Mouse (Mus musculus): Measurements from ENCODE around the gene Xylt1. TPM values are rescaled to one million over a fixed set of nuclear protein-coding genes. Genes with fewer than 3 reads are reported as not detected.

The Xylt1 gene
- polyA plus RNA-seq, 1 experiment from 2014 or later = 1.0 TPM

DNA sequence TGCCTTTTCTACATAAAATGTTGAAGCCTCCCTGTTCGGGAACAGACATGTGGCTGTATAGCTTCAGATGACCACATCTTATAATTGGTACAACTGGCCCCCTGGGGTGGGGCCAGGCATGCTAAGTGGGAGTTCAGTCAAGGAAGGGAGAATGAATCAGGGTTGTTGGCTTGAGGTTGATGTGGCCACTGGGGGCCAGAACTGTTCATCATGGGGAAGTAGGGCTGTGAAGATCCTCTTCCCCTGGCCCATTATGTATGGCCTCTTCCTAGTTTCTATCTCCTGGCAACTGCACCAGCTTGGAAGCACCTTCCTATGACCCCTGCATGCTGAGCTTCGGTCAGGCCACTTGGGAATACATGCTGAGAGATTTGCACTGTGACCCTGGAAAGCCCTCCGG lies 145.8 kb downstream of the Xylt1 start:
- Histone ChIP-seq H3K27ac (no peak overlapping the region), H3K4me2 (no peak overlapping the region), H3K9me3 (no peaks in the 10 kb centered on the region), H3K4me1 (no peaks in the 10 kb centered on the region), H3K9ac (no peak overlapping the region), H3K4me3 (no peak overlapping the region), H3K36me3 (no peaks in the 10 kb centered on the region), H3K27me3 (no peaks in the 10 kb centered on the region)
- 84% methylated on average over 3 of the region's 3 CpGs for WGBS
- no peak for ATAC-seq (ENCODE audit: borderline replicate concordance, extremely low read depth, low FRiP score, low TSS enrichment)

DNA sequence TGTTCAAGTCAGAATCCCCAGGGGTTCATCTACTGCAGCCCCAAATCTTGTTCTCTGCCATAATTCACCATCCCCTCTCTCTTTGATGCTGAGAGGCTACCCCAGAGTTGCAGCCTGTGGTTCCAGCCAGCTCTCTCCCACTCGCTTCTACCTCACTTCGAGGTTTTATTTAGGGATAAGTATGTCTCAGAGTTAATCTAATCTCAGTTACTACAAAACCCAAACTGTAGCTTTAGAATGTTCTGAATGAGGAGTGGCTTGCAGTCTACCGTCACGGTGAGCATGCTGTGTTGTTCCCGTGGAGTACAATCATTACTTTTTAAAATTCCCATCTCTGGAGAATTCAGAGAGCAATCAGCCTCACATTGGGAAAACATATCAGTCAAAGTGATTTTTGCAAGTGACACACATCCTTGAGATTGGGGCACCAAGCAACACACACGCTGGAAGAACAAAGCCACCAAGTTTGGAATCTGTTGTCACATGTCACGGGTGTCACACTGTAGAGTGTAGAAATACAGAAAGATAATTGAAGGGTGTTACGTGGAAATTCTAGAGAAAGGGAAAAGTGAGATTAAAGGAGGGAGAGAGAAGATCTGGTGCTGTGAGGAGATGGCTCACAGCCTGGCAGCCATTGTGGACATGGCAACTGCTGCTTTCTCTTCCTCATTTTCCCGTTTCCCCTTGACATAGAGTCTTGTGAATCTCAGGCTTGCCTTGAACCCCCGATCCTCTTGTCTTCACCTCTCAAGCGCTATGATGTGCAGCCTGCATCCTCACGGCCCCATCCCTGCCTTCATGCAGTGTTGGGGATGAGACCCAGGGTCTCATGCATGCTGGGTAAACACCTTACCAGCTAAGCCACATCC lies 149.2 kb downstream of the Xylt1 start:
- Histone ChIP-seq H3K27ac (no peak overlapping the region), H3K4me3 (no peak overlapping the region), H3K4me1 (0 out of 2 replicates have a peak, but pooled peaks cover 3% of the 10 kb centered on the region), H3K9me3 (no peaks in the 10 kb centered on the region), H3K36me3 (no peaks in the 10 kb centered on the region), H3K4me2 (no peak overlapping the region), H3K27me3 (no peaks in the 10 kb centered on the region), H3K9ac (no peak overlapping the region)
- ATAC-seq (ENCODE audit: borderline replicate concordance, extremely low read depth, low FRiP score, low TSS enrichment) = no peak
- 67% methylated on average over 12 of the region's 12 CpGs for WGBS

DNA sequence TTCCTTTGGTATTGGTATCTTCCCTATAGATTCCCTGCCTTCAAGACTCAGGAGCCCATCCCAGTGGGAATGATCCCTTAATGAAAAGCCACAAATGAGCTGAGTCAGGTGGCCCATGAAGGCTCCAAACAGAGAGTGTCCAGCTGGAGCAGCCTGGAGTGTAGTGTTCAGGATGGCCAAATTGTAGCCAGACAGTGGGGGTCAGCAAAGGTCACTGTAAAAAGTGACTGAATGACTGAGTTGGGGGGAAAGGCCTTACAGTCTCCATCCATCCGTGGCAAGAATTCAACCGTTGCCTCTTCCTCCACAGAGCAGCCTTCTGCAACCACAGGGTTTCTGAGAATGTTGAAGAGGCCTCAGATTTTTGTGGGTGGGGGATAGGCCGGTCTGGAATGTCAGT lies 151.9 kb downstream of the Xylt1 start:
- 14% methylated on average over 3 of the region's 3 CpGs for whole genome bisulfite sequencing
- no peak overlapping the region for H3K27ac ChIP-seq
- no peak overlapping the region for H3K4me2 ChIP-seq
- H3K4me3 ChIP-seq = no peak overlapping the region
- no peak overlapping the region for H3K9ac ChIP-seq
- ATAC-seq (ENCODE audit: borderline replicate concordance, extremely low read depth, low FRiP score, low TSS enrichment) = no peak; the same call in 1 of the 2 replicates
- no peaks in the 10 kb centered on the region for H3K27me3 ChIP-seq
- H3K4me1 ChIP-seq = 0 out of 2 replicates have a peak, but pooled peaks cover 3% of the 10 kb centered on the region
- H3K9me3 ChIP-seq = no peaks in the 10 kb centered on the region
- no peaks in the 10 kb centered on the region for H3K36me3 ChIP-seq

DNA sequence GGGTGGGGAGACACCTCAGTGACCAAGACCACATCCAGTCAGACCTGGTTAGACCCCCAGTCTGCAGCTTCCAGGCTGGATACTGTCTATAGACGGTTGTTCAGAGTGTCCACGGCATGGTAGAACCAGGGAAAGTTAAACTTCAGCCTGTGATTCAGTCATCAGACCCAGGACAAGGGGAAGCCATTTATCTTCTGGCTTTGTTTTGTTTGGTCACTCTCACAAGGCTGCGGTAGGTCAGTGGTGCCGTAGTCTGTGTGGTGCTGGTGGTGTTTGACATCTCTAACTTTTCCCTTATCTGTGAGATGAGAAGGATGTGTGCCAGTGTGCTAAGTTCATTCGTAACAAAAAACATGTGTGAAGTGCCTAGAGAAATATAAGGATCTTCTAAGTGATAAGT lies 152.4 kb downstream of the Xylt1 start:
- Histone ChIP-seq H3K36me3 (no peaks in the 10 kb centered on the region), H3K4me1 (0 out of 2 replicates have a peak, but pooled peaks cover 3% of the 10 kb centered on the region), H3K27me3 (no peaks in the 10 kb centered on the region), H3K27ac (no peak overlapping the region), H3K9ac (no peak overlapping the region), H3K9me3 (no peaks in the 10 kb centered on the region), H3K4me3 (no peak overlapping the region), H3K4me2 (no peak overlapping the region)
- 21% methylated on average over 5 of the region's 5 CpGs for WGBS
- ATAC-seq (ENCODE audit: borderline replicate concordance, extremely low read depth, low FRiP score, low TSS enrichment) = no peak

DNA sequence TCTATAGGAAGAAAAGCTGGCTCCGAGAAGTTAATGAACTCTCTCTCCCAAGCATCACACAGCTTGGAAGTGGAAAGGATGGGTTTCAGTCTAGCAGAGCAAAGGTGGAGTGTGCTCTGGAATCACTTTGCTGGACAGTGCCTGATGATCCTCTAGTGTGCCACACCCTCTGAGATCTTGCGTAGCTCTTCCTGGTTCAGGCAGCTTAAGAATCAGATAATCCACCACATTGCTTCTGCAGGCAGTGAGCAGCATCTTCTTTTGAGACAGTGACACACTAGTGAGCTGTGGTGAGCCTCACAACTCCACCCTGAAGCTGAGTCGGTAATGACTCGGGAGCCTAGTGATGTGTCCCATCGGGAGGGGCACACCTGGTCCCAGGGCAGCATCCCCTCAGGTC lies 159.2 kb downstream of the Xylt1 start:
- Histone ChIP-seq H3K36me3 (no peaks in the 10 kb centered on the region), H3K4me2 (no peak overlapping the region), H3K4me1 (no peaks in the 10 kb centered on the region; the same call in 1 of the 2 replicates), H3K27ac (no peak overlapping the region), H3K9me3 (no peaks in the 10 kb centered on the region), H3K4me3 (no peak overlapping the region), H3K9ac (no peak overlapping the region), H3K27me3 (no peaks in the 10 kb centered on the region)
- 61% methylated on average over 5 of the region's 5 CpGs for WGBS
- no peak for ATAC-seq (ENCODE audit: borderline replicate concordance, extremely low read depth, low FRiP score, low TSS enrichment)

DNA sequence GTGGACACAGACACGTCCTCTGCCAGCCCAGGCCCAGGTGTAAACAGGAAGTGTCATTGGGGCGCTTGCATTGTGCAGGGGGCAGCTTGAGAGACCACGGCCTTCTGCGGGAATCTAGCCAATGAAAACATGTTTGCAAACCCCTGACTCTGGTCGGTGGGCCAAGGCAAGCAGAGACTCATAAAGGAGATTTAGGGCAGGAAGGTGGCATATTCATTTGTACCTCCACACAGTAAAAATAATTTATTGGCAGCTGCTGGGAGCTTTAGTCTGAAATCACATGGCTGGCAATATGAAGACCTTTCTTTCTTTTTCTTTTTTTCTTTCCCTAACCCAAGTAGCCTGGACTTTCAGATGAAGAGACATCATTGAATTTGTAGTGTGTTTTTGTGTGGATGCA lies 159.6 kb downstream of the Xylt1 start:
- H3K4me1 ChIP-seq = no peaks in the 10 kb centered on the region; the same call in 1 of the 2 replicates
- H3K4me3 ChIP-seq = no peak overlapping the region
- no peak for ATAC-seq (ENCODE audit: borderline replicate concordance, extremely low read depth, low FRiP score, low TSS enrichment)
- no peak overlapping the region for H3K9ac ChIP-seq
- WGBS = 18% methylated on average over 5 of the region's 5 CpGs
- H3K4me2 ChIP-seq = no peak overlapping the region
- H3K36me3 ChIP-seq = no peaks in the 10 kb centered on the region
- H3K9me3 ChIP-seq = no peaks in the 10 kb centered on the region
- H3K27ac ChIP-seq = no peak overlapping the region
- no peaks in the 10 kb centered on the region for H3K27me3 ChIP-seq

DNA sequence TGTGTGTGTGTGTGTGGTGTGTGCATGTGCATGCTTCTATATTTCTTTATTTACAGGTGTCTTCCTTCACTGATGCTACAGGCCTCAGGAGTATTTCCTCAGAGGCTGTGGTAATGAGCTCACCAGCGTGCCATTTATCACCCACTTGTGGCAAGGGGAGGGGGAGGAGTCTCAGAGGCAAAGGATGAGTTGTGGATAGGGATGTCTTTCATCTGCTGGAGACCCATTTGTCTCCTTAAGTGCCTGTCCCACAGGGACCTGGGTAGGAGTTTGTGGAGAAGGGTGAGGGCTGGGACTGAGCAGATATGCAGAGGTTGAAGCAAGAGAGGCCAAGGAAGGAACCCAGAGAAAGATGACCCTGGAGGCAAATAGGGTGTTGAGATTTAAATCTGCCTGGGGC lies 160.3 kb downstream of the Xylt1 start:
- no peak overlapping the region for H3K4me3 ChIP-seq
- no peak overlapping the region for H3K27ac ChIP-seq
- no peak overlapping the region for H3K9ac ChIP-seq
- H3K36me3 ChIP-seq = no peaks in the 10 kb centered on the region
- ATAC-seq (ENCODE audit: borderline replicate concordance, extremely low read depth, low FRiP score, low TSS enrichment) = no peak
- 50% methylated on average over 1 of the region's 1 CpGs for WGBS
- H3K9me3 ChIP-seq = no peaks in the 10 kb centered on the region
- H3K27me3 ChIP-seq = no peaks in the 10 kb centered on the region
- H3K4me2 ChIP-seq = no peak overlapping the region
- no peaks in the 10 kb centered on the region; the same call in 1 of the 2 replicates for H3K4me1 ChIP-seq

DNA sequence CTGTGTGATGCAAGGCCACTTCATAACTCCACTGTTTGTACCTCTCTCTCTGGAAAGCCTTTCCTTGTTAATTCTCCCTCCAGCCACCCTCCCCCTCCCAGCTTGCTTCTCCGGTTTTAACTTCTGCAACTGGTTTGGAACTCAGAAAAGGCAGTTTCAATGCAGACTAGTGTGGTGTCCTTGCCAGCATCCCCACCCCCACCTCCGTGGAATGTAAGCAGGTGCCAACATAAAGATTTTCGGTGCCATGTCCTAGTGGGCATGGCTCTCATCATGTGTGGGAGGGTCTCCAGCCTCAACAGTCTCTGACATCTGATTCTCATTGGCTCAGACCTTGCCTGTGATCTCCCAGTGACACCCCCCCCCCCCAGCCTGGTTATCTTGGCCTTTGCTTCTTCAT lies 160.9 kb downstream of the Xylt1 start:
- Histone ChIP-seq H3K4me3 (no peak overlapping the region), H3K27ac (no peak overlapping the region), H3K9ac (no peak overlapping the region), H3K36me3 (no peaks in the 10 kb centered on the region), H3K9me3 (no peaks in the 10 kb centered on the region), H3K4me2 (no peak overlapping the region), H3K27me3 (no peaks in the 10 kb centered on the region), H3K4me1 (no peaks in the 10 kb centered on the region; the same call in 1 of the 2 replicates)
- ATAC-seq (ENCODE audit: borderline replicate concordance, extremely low read depth, low FRiP score, low TSS enrichment) = no peak
- 62% methylated on average over 3 of the region's 3 CpGs for WGBS

DNA sequence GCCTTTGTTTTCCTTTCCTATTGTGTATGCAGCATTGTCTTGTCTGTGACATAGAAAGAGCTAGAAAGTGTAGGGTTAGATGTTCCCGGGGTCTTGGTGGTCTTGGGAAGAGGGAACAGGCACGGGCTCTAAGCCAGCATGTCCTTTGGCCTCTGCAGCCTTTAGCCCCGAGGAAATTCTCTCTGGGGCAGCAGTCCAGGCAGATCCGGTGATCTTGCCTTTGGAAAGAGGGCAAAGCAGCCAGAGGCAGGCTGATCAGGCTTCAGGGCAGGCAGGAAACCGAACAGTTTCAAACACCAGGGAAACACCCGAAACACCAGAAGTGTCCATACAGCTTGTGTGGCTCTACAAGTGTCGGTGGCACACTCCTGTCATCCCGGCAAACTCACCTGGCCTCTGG lies 162.3 kb downstream of the Xylt1 start:
- Histone ChIP-seq H3K27me3 (no peaks in the 10 kb centered on the region), H3K4me2 (no peak overlapping the region), H3K9ac (no peak overlapping the region), H3K27ac (no peak overlapping the region), H3K4me1 (no peaks in the 10 kb centered on the region; the same call in 1 of the 2 replicates), H3K4me3 (no peak overlapping the region), H3K36me3 (no peaks in the 10 kb centered on the region), H3K9me3 (no peaks in the 10 kb centered on the region)
- 50% methylated on average over 8 of the region's 8 CpGs for whole genome bisulfite sequencing
- ATAC-seq (ENCODE audit: borderline replicate concordance, extremely low read depth, low FRiP score, low TSS enrichment) = no peak

DNA sequence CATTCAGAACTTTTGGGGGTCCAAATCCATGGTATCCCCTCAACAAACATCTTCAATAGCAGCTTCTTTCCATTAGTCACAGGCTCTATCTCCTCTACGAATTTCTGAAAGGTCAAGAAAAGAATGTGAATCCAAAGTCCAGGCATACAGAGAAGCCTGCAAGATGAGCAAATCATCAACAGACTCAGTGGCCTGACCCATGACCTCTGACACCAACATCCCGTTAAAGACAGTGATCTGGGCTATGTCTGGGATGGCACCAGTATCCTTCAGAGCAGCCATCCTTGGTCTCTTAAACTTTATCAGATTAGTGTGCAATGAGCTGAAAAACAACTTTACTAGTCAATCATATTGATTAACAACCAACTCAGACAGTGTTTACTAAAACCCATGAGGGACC lies 163.3 kb downstream of the Xylt1 start:
- 27% methylated on average over 2 of the region's 2 CpGs for WGBS
- Histone ChIP-seq H3K27ac (no peak overlapping the region), H3K9ac (no peak overlapping the region), H3K4me3 (no peak overlapping the region), H3K27me3 (no peaks in the 10 kb centered on the region), H3K36me3 (no peaks in the 10 kb centered on the region), H3K4me2 (no peak overlapping the region), H3K9me3 (no peaks in the 10 kb centered on the region), H3K4me1 (no peaks in the 10 kb centered on the region; the same call in 1 of the 2 replicates)
- no peak for ATAC-seq (ENCODE audit: borderline replicate concordance, extremely low read depth, low FRiP score, low TSS enrichment)

DNA sequence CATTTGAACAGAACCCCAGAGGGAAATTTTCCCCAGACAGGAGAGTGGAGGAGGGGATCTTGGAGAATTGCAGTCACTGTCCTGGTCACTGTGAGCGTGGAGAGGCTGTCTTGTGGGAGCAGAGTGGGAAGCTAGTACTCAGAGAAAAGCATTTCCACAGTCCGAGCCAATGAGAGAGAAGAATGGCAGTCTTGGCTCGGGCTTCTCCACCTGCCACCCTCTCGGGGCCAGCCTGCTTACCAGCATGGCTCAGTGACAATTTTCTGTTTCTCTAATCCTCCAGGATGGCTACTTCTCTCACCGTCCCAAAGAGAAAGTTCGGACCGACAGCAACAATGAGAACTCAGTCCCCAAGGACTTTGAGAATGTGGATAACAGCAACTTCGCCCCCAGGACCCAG lies 167.5 kb downstream of the Xylt1 start:
- H3K9me3 ChIP-seq = no peaks in the 10 kb centered on the region
- no peaks in the 10 kb centered on the region for H3K36me3 ChIP-seq
- no peak overlapping the region for H3K27ac ChIP-seq
- H3K9ac ChIP-seq = no peak overlapping the region
- no peaks in the 10 kb centered on the region for H3K4me1 ChIP-seq
- whole genome bisulfite sequencing = 74% methylated on average over 8 of the region's 8 CpGs
- no peak overlapping the region for H3K4me2 ChIP-seq
- ATAC-seq (ENCODE audit: borderline replicate concordance, extremely low read depth, low FRiP score, low TSS enrichment) = no peak
- H3K4me3 ChIP-seq = no peak overlapping the region
- no peaks in the 10 kb centered on the region for H3K27me3 ChIP-seq

DNA sequence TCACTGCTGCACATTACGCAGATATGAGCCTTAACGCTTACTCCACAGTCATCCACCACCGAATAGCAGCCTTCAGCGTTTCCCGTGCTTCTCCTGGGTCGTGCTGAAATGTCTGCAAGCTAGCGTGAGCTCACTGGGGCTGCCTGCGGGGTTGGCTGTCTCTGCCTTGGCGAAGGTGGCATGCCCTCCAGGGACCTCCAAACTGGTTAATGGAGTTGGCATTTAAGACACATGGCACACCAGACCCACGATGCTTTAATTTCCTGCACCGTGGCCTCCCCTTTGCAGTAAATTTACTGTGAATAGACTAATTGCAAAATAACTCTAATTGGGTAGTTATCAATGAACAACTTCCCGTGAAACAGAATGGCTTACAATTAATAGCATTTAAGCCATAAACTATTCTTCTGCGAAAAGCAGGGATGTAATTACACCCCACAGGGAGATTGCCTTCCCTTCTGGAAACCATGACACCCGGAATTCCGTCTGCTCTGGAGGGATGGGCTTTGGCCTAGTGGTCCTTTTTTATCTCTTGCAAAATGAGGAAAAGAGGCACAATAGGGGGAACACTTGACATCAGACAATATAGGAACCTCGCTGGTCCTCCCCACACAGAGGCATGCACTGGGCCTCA lies 170.3 kb downstream of the Xylt1 start:
- H3K9me3 ChIP-seq = no peaks in the 10 kb centered on the region
- ATAC-seq (ENCODE audit: borderline replicate concordance, extremely low read depth, low FRiP score, low TSS enrichment) = no peak
- no peak overlapping the region for H3K4me2 ChIP-seq
- no peak overlapping the region for H3K9ac ChIP-seq
- H3K4me1 ChIP-seq = peaks cover 5% of the 10 kb centered on the region
- H3K27ac ChIP-seq = no peak overlapping the region
- H3K36me3 ChIP-seq = no peaks in the 10 kb centered on the region
- WGBS = 87% methylated on average over 16 of the region's 16 CpGs
- H3K4me3 ChIP-seq = no peak overlapping the region
- H3K27me3 ChIP-seq = no peaks in the 10 kb centered on the region

Data from lung, embryonic 15.5 days (tissue).